Comparison of ENCODE assay signal across 10 mouse cellular contexts in genomic region chr1:74926721-74927120, GRCm38 (mm10). TPM values are rescaled to one million over a fixed set of nuclear protein-coding genes. Genes with fewer than 3 reads are reported as not detected.
A peak's percentile ranks its signal among the peaks of the same experiment; 100 is the strongest.
DNase-seq lines count a peak whose midpoint lies in the region; ATAC-seq and TF ChIP-seq lines count a peak whose summit lies in the region.
"Had no signal": no experiment of that assay in that cellular context is flagged by ENCODE, and none has a peak within 500 bp of the region (broad histone marks: within the 10 kb centered on the region; RNA-seq: fewer than 3 reads in every experiment).

No protein-coding gene starts in this region.

- DNase-seq in layer of hippocampus, adult 11-12 months (ENCODE audit: low spot score) = peak; percentile 55
- no peak for DNase-seq in layer of hippocampus, adult 9-11 months
- DNase-seq in ES-E14 (ENCODE audit: low read depth, low spot score) = no peak
- peak; percentile 48 for DNase-seq in adrenal gland, postnatal 25 days
- DNase-seq in hindbrain, postnatal 0 days (ENCODE audit: low spot score) = peak; percentile 36
- peak; percentile 57 for DNase-seq in lung, postnatal 10 days
- no peak for DNase-seq in c-Kit-positive CD71-positive TER-119-positive erythroid progenitor cells, embryonic 14.5 days (ENCODE audit: low spot score)
- DNase-seq in spleen, adult 18-20 months = no peak

- H3K27me3 ChIP-seq in hindbrain, postnatal 0 days (ENCODE audit: insufficient read depth, low read length) = no peaks in the 10 kb centered on the region

- H3K36me3 ChIP-seq in ES-E14 (ENCODE audit: control insufficient read depth, insufficient read depth, low read length, poor library complexity, severe bottlenecking) = no peaks in the 10 kb centered on the region
- no peaks in the 10 kb centered on the region for H3K36me3 ChIP-seq in hindbrain, postnatal 0 days (ENCODE audit: insufficient read depth, low read length)
- H3K36me3 ChIP-seq: limb, embryonic 12.5 days had no signal

- no peak overlapping the region for H3K4me3 ChIP-seq in ES-E14 (ENCODE audit: insufficient read depth in 1 of 2, low read depth in 1 of 2, low read length in 2 of 2, poor library complexity in 1 of 2, severe bottlenecking in 1 of 2)
- H3K4me3 ChIP-seq in hindbrain, postnatal 0 days (ENCODE audit: low read length) = no peak overlapping the region
- H3K4me3 ChIP-seq: erythroblast, embryonic 14.5 days; limb, embryonic 12.5 days had no signal

- H3K9ac ChIP-seq in ES-E14 (ENCODE audit: insufficient read depth, low read depth, low read length, poor library complexity, severe bottlenecking) = no peak overlapping the region
- no peak overlapping the region for H3K9ac ChIP-seq in hindbrain, postnatal 0 days (replicated peaks; ENCODE audit: low read length)
- H3K9ac ChIP-seq: limb, embryonic 12.5 days had no signal

- 36% methylated on average over 6 of the region's 6 CpGs for WGBS in hindbrain, postnatal 0 days

- TF ChIP-seq CTCF in hindbrain, postnatal 0 days (IDR thresholded peaks at IDR 0.05; ENCODE audit: low read depth) = peak; percentile 90

- H3K4me1 ChIP-seq in ES-E14 (ENCODE audit: control insufficient read depth in 2 of 2, insufficient read depth in 2 of 2, low read length in 2 of 2, poor library complexity in 1 of 2) = peaks cover 3 to 4% of the 10 kb centered on the region in 2 experiments; a peak in 2 of 4 replicates
- H3K4me1 ChIP-seq in hindbrain, postnatal 0 days (ENCODE audit: insufficient read depth, low read length) = no peaks in the 10 kb centered on the region
- H3K4me1 ChIP-seq: limb, embryonic 12.5 days had no signal

- H3K4me2 ChIP-seq in hindbrain, postnatal 0 days (ENCODE audit: low read depth, low read length) = no peak overlapping the region
- H3K4me2 ChIP-seq: limb, embryonic 12.5 days had no signal

- no peaks in the 10 kb centered on the region for H3K9me3 ChIP-seq in ES-E14 (ENCODE audit: control insufficient read depth, insufficient read depth, low read depth, low read length)
- H3K9me3 ChIP-seq in hindbrain, postnatal 0 days (ENCODE audit: low read length) = no peaks in the 10 kb centered on the region
- H3K9me3 ChIP-seq: limb, embryonic 12.5 days had no signal

- in situ Hi-C loops in ES-E14 (cut with MboI; ENCODE audit: low sequenced_read_pairs in 2 of 2, unreplicated experiment in 2 of 2) = no loop called here

- no peak overlapping the region for H3K27ac ChIP-seq in ES-E14 (ENCODE audit: insufficient read depth, low read depth, low read length, poor library complexity, severe bottlenecking)
- H3K27ac ChIP-seq in hindbrain, postnatal 0 days = no peak overlapping the region
- H3K27ac ChIP-seq: limb, embryonic 12.5 days had no signal

- ATAC-seq in hindbrain, postnatal 0 days = no peak

TF ChIP-seq in ES-E14, 5 proteins besides CTCF, POLR2A, EP300 and RAD21:
- TF ChIP-seq CHD2 (IDR thresholded peaks at IDR 0.05; ENCODE audit: low read depth, low read length) (no peak), ZC3H11A (IDR thresholded peaks at IDR 0.05; ENCODE audit: borderline replicate concordance, low read depth, low read length) (0 out of 2 replicates have a peak, but pooled peaks have one; percentile 15), ZNF384 (IDR thresholded peaks at IDR 0.05; ENCODE audit: low read depth, low read length) (no peak), HCFC1 (IDR thresholded peaks at IDR 0.05; ENCODE audit: borderline replicate concordance, insufficient read depth, low read length) (no peak)

RNA-seq across cellular contexts. Expression of gene Cfap65, which starts 8.7 kb away (rescaled TPM):
- 0.05 TPM in 1 of 2 replicates, not detected in the other for total RNA-seq in ES-E14 (2012; rRNA removed)
- 0.06 TPM in 1 of 2 replicates, not detected in the other for total RNA-seq in adrenal gland, postnatal 25 days (2021)
- total RNA-seq in hindbrain, postnatal 0 days (2014; rRNA removed) = 2.7 and 4.7 TPM in 2 replicates
- polyA plus RNA-seq in hindbrain, postnatal 0 days (2015; fragmentation: Nextera tagmentation; extraction: Ambion mirVana) = 1.1 and 1.3 TPM in 2 replicates
- polyA plus RNA-seq: erythroblast, embryonic 14.5 days; limb, embryonic 12.5 days had no signal

RNA-seq across cellular contexts. Expression of gene Ihh, which starts 24.8 kb away (rescaled TPM):
- total RNA-seq in ES-E14 (2012; rRNA removed) = 0.37 and 0.67 TPM in 2 replicates
- 0.24 TPM in 1 of 2 replicates, not detected in the other for total RNA-seq in adrenal gland, postnatal 25 days (2021)
- total RNA-seq in hindbrain, postnatal 0 days (2014; rRNA removed) = 0.18 and 0.31 TPM in 2 replicates
- 0.11 and 0.25 TPM in 2 replicates for polyA plus RNA-seq in hindbrain, postnatal 0 days (2015; fragmentation: Nextera tagmentation; extraction: Ambion mirVana)

RNA-seq across cellular contexts. Expression of gene Cryba2, which starts 33.8 kb away (rescaled TPM):
- total RNA-seq in ES-E14 (2012; rRNA removed) = not detected in 2 replicates
- total RNA-seq in adrenal gland, postnatal 25 days (2021) = 2.2 TPM in 1 of 2 replicates, not detected in the other
- 2.0 TPM in 1 of 2 replicates, not detected in the other for total RNA-seq in hindbrain, postnatal 0 days (2014; rRNA removed)
- polyA plus RNA-seq in hindbrain, postnatal 0 days (2015; fragmentation: Nextera tagmentation; extraction: Ambion mirVana) = 1.6 and 1.7 TPM in 2 replicates
- polyA plus RNA-seq: erythroblast, embryonic 14.5 days; limb, embryonic 12.5 days had no signal

RNA-seq across cellular contexts. Expression of gene Fev, which starts 41.5 kb away (rescaled TPM):
- not detected in 2 replicates for total RNA-seq in ES-E14 (2012; rRNA removed)
- 1.7 and 1.8 TPM in 2 replicates for total RNA-seq in adrenal gland, postnatal 25 days (2021)
- total RNA-seq in hindbrain, postnatal 0 days (2014; rRNA removed) = 0.16 and 1.1 TPM in 2 replicates
- polyA plus RNA-seq in hindbrain, postnatal 0 days (2015; fragmentation: Nextera tagmentation; extraction: Ambion mirVana) = 4.2 and 5.9 TPM in 2 replicates
- polyA plus RNA-seq: erythroblast, embryonic 14.5 days had no signal

Comparison
In these comparisons a context has a peak if more than half of its experiments do, and no peak if none do; other contexts are left out.
1. DNase-seq: peak in layer of hippocampus, adult 11-12 months (single experiment), adrenal gland, postnatal 25 days (single experiment), hindbrain, postnatal 0 days (single experiment) and lung, postnatal 10 days (single experiment); none in layer of hippocampus, adult 9-11 months (single experiment), ES-E14 (single experiment), c-Kit-positive CD71-positive TER-119-positive erythroid progenitor cells, embryonic 14.5 days (single experiment) and spleen, adult 18-20 months (0 of 2).